Mouse (Mus musculus): Measurements from ENCODE around the gene Ddr1. TPM values are rescaled to one million over a fixed set of nuclear protein-coding genes. Genes with fewer than 3 reads are reported as not detected.

The Ddr1 gene
- polyA plus RNA-seq, 1 experiment from 2014 or later, result 109 TPM

DNA sequence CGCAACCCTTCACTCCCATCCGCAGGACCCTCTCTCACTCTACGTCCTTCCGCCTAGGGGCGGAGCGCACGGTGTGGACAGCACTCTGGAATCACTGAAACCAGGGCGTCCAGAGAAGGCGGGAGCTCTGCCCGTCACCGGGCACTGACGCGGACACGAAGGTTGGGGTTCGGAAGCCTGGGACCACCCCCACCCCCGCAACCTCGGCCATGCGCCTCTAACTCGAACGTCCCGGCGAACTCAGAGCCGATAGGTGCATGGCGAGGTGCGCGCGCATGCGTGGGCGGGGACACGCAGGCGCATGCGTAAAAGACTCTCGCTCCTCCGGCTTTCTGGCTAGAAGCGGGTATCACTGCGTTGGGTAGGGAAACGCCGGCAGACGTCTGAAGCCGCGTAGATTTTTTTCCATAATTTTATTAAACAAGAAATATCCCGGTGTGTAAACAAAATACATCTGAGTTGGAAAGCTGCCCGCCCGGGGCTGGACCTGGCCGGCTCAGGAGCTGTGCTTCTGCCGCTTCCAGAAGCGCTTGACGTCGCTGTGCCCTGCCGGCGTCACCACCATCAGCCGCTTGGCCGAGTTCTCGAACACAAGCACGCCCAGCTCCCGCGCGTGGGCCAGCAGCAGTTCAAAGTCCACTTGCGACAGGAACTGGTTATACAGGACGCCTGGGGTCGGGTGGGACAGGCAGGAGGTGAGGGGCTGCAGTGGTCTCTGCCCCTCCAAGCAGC is 36.9 kb downstream of the Ddr1 start, which contains the start of gene Vars2:
Gene Vars2, minus strand, starts transcription at position 259 of the 732 bp plus-strand sequence.
- peak within 1 kb of the TSS; percentile 81 for H3K9ac ChIP-seq
- H3K27ac ChIP-seq, result peak within 1 kb of the TSS; percentile 77
- H3K4me2 ChIP-seq, result peak within 1 kb of the TSS; percentile 94
- H3K4me1 ChIP-seq (replicated peaks), result peaks cover 20% of the 10 kb centered on the region
- WGBS, result under 1% methylated on average over 61 of the region's 61 CpGs
- peaks cover 19% of the 10 kb centered on the region for H3K36me3 ChIP-seq
- ATAC-seq (replicated peaks; ENCODE audit: insufficient number of reproducible peaks, insufficient read depth, low FRiP score, low read depth), result peak; percentile 78
- H3K27me3 ChIP-seq, result no peaks in the 10 kb centered on the region
- peak within 1 kb of the TSS; percentile 74 for H3K4me3 ChIP-seq
- H3K9me3 ChIP-seq (replicated peaks), result no peaks in the 10 kb centered on the region

DNA sequence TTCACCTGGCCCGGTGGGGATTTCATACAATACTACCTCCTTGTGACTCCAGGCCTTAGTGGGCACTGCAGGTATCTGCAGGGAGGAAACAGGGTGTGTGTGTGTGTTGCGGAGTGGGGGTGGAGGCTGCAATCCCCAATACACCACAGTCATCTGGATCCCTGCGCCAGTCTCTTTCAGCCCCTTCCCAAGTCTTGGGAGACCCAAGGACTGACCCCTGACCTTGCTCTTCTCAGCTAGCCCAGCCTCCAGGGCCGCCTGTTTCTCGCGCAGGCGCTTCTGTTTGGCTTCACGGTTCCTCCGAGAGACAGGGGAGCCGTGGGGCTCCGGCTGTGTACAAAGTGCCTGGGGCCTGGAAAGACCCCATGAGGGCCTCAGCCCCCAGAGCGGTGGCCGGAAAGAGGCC is 37.6 kb downstream of the Ddr1 start:
- 6% methylated on average over 13 of the region's 13 CpGs for WGBS

GRCm38 (mm10) chr17:35665957-35666515 is 38.4 kb downstream of the Ddr1 start:
- Histone ChIP-seq H3K9me3 (replicated peaks) (no peaks in the 10 kb centered on the region), H3K27ac (no peak overlapping the region), H3K36me3 (peaks cover 26% of the 10 kb centered on the region), H3K9ac (peak overlapping the region; percentile 16; the same call in 1 of the 2 replicates), H3K4me2 (no peak overlapping the region), H3K27me3 (no peaks in the 10 kb centered on the region), H3K4me3 (no peak overlapping the region), H3K4me1 (replicated peaks) (peaks cover 20% of the 10 kb centered on the region)
- no peak for ATAC-seq (replicated peaks; ENCODE audit: insufficient number of reproducible peaks, insufficient read depth, low FRiP score, low read depth)
- 78% methylated on average over 17 of the region's 17 CpGs for WGBS

More for the DNA sequence above, 37.6 kb downstream of the Ddr1 start:
- Histone ChIP-seq H3K27me3 (no peaks in the 10 kb centered on the region), H3K9me3 (replicated peaks) (no peaks in the 10 kb centered on the region), H3K4me2 (peak overlapping the region; percentile 94), H3K27ac (peak overlapping the region; percentile 77), H3K4me3 (peak overlapping the region; percentile 74), H3K9ac (peak overlapping the region; percentile 81), H3K36me3 (peaks cover 21% of the 10 kb centered on the region), H3K4me1 (replicated peaks) (peaks cover 20% of the 10 kb centered on the region)
- ATAC-seq (replicated peaks; ENCODE audit: insufficient number of reproducible peaks, insufficient read depth, low FRiP score, low read depth), result peak; percentile 33

- Histone ChIP-seq H3K27me3 (no peaks in the 10 kb centered on the region), H3K4me2 (no peak overlapping the region), H3K9ac (no peak overlapping the region), H3K27ac (no peak overlapping the region), H3K9me3 (replicated peaks) (no peaks in the 10 kb centered on the region), H3K4me3 (no peak overlapping the region), H3K36me3 (peaks cover 23% of the 10 kb centered on the region), H3K4me1 (replicated peaks) (no peaks in the 10 kb centered on the region)
- no peak for ATAC-seq (replicated peaks; ENCODE audit: insufficient number of reproducible peaks, insufficient read depth, low FRiP score, low read depth)
- WGBS, result 78% methylated on average over 2 of the region's 2 CpGs
These were observed 51.3 kb downstream of the Ddr1 start for GRCm38 (mm10) chr17:35653086-35653485.

DNA sequence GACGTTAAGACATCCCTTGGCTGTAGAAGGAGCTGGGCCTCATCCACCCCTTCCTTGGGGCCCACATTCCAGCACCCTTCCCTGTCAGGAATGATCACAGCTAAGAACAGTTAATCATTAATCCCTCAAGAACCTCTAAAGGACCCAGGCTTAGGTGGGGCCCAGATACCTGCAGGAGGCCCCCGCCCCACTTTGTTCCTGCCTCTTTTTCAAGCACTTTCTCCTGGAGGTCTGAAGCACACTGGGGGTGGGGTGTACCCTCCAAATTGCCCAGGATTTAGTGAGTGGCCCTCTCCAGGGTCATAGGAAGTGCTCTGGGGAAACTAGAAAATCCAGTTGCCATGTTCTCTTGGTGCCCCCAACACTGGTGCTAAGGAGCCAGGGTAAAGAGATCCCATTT is 55.0 kb downstream of the Ddr1 start:
- no peak overlapping the region for H3K9ac ChIP-seq
- 59% methylated on average over 2 of the region's 2 CpGs for WGBS
- H3K4me1 ChIP-seq (replicated peaks), result no peaks in the 10 kb centered on the region
- no peak overlapping the region for H3K4me2 ChIP-seq
- peaks cover 9% of the 10 kb centered on the region for H3K27me3 ChIP-seq
- no peaks in the 10 kb centered on the region for H3K36me3 ChIP-seq
- H3K27ac ChIP-seq, result 0 out of 2 replicates have a peak overlapping the region, but pooled peaks have one; percentile 20
- no peaks in the 10 kb centered on the region for H3K9me3 ChIP-seq (replicated peaks)
- ATAC-seq (replicated peaks; ENCODE audit: insufficient number of reproducible peaks, insufficient read depth, low FRiP score, low read depth), result no peak
- no peak overlapping the region for H3K4me3 ChIP-seq

DNA sequence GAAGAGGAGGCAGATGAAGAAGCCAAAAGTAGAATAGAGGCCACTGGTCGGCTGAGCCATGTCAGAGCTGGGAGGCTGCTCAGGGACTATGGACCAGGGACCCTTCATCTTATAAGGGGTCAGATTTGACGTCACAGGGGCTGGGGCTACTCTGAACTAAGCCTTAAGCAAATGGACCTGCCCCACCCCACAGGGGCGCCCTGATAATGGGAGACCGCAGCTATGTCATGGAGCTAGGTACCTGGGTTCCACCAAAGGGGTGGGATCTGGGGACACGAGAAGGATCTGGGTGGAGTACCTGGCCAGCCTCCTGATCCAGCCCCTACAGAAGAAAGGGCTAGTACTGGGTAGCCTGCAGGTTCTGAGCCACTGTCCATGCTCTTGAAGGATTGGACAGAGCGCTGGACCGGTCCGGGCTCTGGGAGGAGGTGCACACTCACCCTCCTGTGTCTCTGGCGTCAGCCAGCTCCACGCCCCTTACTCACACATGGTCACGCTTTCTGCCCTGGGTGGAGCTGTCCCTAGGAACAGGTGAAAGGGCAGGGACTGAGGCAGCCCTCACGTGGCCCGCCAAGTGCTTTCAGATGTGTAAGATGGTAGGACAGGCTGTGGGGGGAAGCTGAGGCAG is 60.7 kb downstream of the Ddr1 start, which contains the start of gene Mucl3:
Gene Mucl3, minus strand, starts transcription at position 87 of the 628 bp plus-strand sequence.
- peaks cover 8% of the 10 kb centered on the region for H3K4me1 ChIP-seq (replicated peaks)
- no peak within 1 kb of the TSS for H3K27ac ChIP-seq
- no peaks in the 10 kb centered on the region for H3K36me3 ChIP-seq
- peaks cover 23% of the 10 kb centered on the region for H3K27me3 ChIP-seq
- H3K4me2 ChIP-seq, result no peak within 1 kb of the TSS
- ATAC-seq (replicated peaks; ENCODE audit: insufficient number of reproducible peaks, insufficient read depth, low FRiP score, low read depth), result no peak
- no peak within 1 kb of the TSS for H3K4me3 ChIP-seq
- WGBS, result 64% methylated on average over 13 of the region's 13 CpGs
- no peaks in the 10 kb centered on the region for H3K9me3 ChIP-seq (replicated peaks)
- H3K9ac ChIP-seq, result no peak within 1 kb of the TSS

GRCm38 (mm10) chr17:35639352-35639751 is 65.1 kb downstream of the Ddr1 start:
- Histone ChIP-seq H3K9ac (no peak overlapping the region), H3K4me3 (peak overlapping the region; percentile 19), H3K36me3 (no peaks in the 10 kb centered on the region), H3K4me2 (peak overlapping the region; percentile 42), H3K9me3 (replicated peaks) (no peaks in the 10 kb centered on the region), H3K27me3 (peaks cover 17% of the 10 kb centered on the region), H3K27ac (peak overlapping the region; percentile 52), H3K4me1 (replicated peaks) (peaks cover 14% of the 10 kb centered on the region)
- 30% methylated on average over 6 of the region's 6 CpGs for WGBS
- no peak for ATAC-seq (replicated peaks; ENCODE audit: insufficient number of reproducible peaks, insufficient read depth, low FRiP score, low read depth)

- Histone ChIP-seq H3K9ac (no peak overlapping the region), H3K27ac (peak overlapping the region; percentile 52), H3K27me3 (peaks cover 10% of the 10 kb centered on the region), H3K4me1 (replicated peaks) (peaks cover 16% of the 10 kb centered on the region), H3K4me3 (peak overlapping the region; percentile 19), H3K9me3 (replicated peaks) (no peaks in the 10 kb centered on the region), H3K36me3 (no peaks in the 10 kb centered on the region), H3K4me2 (peak overlapping the region; percentile 42)
- ATAC-seq (replicated peaks; ENCODE audit: insufficient number of reproducible peaks, insufficient read depth, low FRiP score, low read depth), result peak; percentile 91
- WGBS, result 16% methylated on average over 14 of the region's 14 CpGs
These were observed 65.8 kb downstream of the Ddr1 start for GRCm38 (mm10) chr17:35638475-35639190.

- ATAC-seq (replicated peaks; ENCODE audit: insufficient number of reproducible peaks, insufficient read depth, low FRiP score, low read depth), result no peak
- Histone ChIP-seq H3K4me1 (replicated peaks) (peaks cover 16% of the 10 kb centered on the region), H3K36me3 (no peaks in the 10 kb centered on the region), H3K27ac (no peak overlapping the region), H3K9ac (no peak overlapping the region), H3K27me3 (peaks cover 5% of the 10 kb centered on the region), H3K9me3 (replicated peaks) (no peaks in the 10 kb centered on the region), H3K4me3 (no peak overlapping the region), H3K4me2 (peak overlapping the region; percentile 85)
- WGBS, result 31% methylated on average over 5 of the region's 5 CpGs
These were observed 68.1 kb downstream of the Ddr1 start for GRCm38 (mm10) chr17:35636363-35636762.

GRCm38 (mm10) chr17:35635699-35636111 is 68.7 kb downstream of the Ddr1 start:
- H3K4me3 ChIP-seq, result peak overlapping the region; percentile 53
- H3K27me3 ChIP-seq, result peaks cover 3% of the 10 kb centered on the region
- peak overlapping the region; percentile 48; the same call in 1 of the 2 replicates for H3K9ac ChIP-seq
- no peak overlapping the region for H3K27ac ChIP-seq
- H3K36me3 ChIP-seq, result no peaks in the 10 kb centered on the region
- H3K4me2 ChIP-seq, result peak overlapping the region; percentile 85
- WGBS, result 2% methylated on average over 15 of the region's 15 CpGs
- peaks cover 16% of the 10 kb centered on the region for H3K4me1 ChIP-seq (replicated peaks)
- no peaks in the 10 kb centered on the region for H3K9me3 ChIP-seq (replicated peaks)
- ATAC-seq (replicated peaks; ENCODE audit: insufficient number of reproducible peaks, insufficient read depth, low FRiP score, low read depth), result no peak

DNA sequence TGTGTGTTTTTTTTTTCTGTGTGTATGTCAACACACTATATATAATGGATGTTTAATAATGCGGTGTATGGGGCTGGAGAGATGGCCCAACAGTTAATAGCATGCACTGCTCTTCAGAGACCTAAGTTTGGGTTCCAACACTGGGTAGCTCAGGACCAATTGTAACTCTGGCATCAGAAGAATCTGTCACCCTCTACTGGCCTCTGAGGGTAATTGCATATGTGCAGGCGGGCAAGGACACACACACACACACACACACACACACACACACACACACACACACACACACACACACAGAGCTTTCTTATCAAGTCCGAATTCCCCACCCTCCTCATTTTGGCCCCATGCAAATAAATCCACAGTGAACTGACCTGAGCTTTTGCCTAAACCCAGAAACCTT is 69.2 kb downstream of the Ddr1 start:
- Histone ChIP-seq H3K9ac (no peak overlapping the region), H3K27me3 (peaks cover 3% of the 10 kb centered on the region), H3K27ac (no peak overlapping the region), H3K36me3 (no peaks in the 10 kb centered on the region), H3K4me3 (no peak overlapping the region), H3K9me3 (replicated peaks) (no peaks in the 10 kb centered on the region), H3K4me2 (no peak overlapping the region), H3K4me1 (replicated peaks) (peaks cover 16% of the 10 kb centered on the region)
- 69% methylated on average over 3 of the region's 3 CpGs for WGBS
- ATAC-seq (replicated peaks; ENCODE audit: insufficient number of reproducible peaks, insufficient read depth, low FRiP score, low read depth), result no peak

Measured in heart, embryonic 15.5 days (tissue).